Mouse (Mus musculus): ENCODE results near the gene Gnl3l. TPM values are rescaled to one million over a fixed set of nuclear protein-coding genes. Genes with fewer than 3 reads are reported as not detected.

Gene Gnl3l
- polyA plus RNA-seq, 1 experiment from 2014 or later: 28.7 TPM

- Histone ChIP-seq H3K4me3 (peak overlapping the region; percentile 86), H3K9me3 (replicated peaks) (0 out of 2 replicates have a peak, but pooled peaks cover 5% of the 10 kb centered on the region), H3K4me2 (peak overlapping the region; percentile 74), H3K27ac (ENCODE audit: poor library complexity, severe bottlenecking) (peak overlapping the region; percentile 89; the same call in 1 of the 2 replicates), H3K27me3 (replicated peaks) (no peaks in the 10 kb centered on the region), H3K36me3 (no peaks in the 10 kb centered on the region), H3K9ac (peak overlapping the region; percentile 92; the same call in 1 of the 2 replicates), H3K4me1 (replicated peaks) (peaks cover 19% of the 10 kb centered on the region)
- 43% methylated on average over 11 of the region's 11 CpGs for WGBS
- 0 out of 2 replicates have a peak, but pooled peaks have one; percentile 13 for ATAC-seq (ENCODE audit: insufficient number of reproducible peaks, low FRiP score)
These were observed 29.2 kb upstream of the Gnl3l start for GRCm38 (mm10) chrX:151046321-151046720.

- no peak for ATAC-seq (ENCODE audit: insufficient number of reproducible peaks, low FRiP score)
- H3K27ac ChIP-seq (ENCODE audit: poor library complexity, severe bottlenecking): peak within 1 kb of the TSS; percentile 89
- H3K9ac ChIP-seq: peak within 1 kb of the TSS; percentile 92
- 86% methylated on average over 8 of the region's 8 CpGs for WGBS
- peaks cover 19% of the 10 kb centered on the region for H3K4me1 ChIP-seq (replicated peaks)
- peak within 1 kb of the TSS; percentile 74 for H3K4me2 ChIP-seq
- 0 out of 2 replicates have a peak, but pooled peaks cover 5% of the 10 kb centered on the region for H3K9me3 ChIP-seq (replicated peaks)
- peak within 1 kb of the TSS; percentile 86 for H3K4me3 ChIP-seq
- H3K27me3 ChIP-seq (replicated peaks): no peaks in the 10 kb centered on the region
- no peaks in the 10 kb centered on the region for H3K36me3 ChIP-seq
These were observed 28.7 kb upstream of the Gnl3l start, which contains the start of gene Fgd1 for GRCm38 (mm10) chrX:151045850-151046249. Gene Fgd1 (plus strand): TSS chrX:151046150.

- Histone ChIP-seq H3K4me2 (no peak overlapping the region), H3K9ac (no peak overlapping the region), H3K9me3 (replicated peaks) (no peaks in the 10 kb centered on the region), H3K27me3 (replicated peaks) (no peaks in the 10 kb centered on the region), H3K4me1 (replicated peaks) (0 out of 2 replicates have a peak, but pooled peaks cover 3% of the 10 kb centered on the region), H3K36me3 (no peaks in the 10 kb centered on the region), H3K4me3 (no peak overlapping the region), H3K27ac (ENCODE audit: poor library complexity, severe bottlenecking) (no peak overlapping the region)
- ATAC-seq (ENCODE audit: insufficient number of reproducible peaks, low FRiP score): no peak
- 47% methylated on average over 5 of the region's 5 CpGs for WGBS
These were observed 24.1 kb upstream of the Gnl3l start for GRCm38 (mm10) chrX:151041223-151041622.

GRCm38 (mm10) chrX:151031400-151031799 is 14.3 kb upstream of the Gnl3l start:
- ATAC-seq (ENCODE audit: insufficient number of reproducible peaks, low FRiP score): no peak
- 51% methylated on average over 3 of the region's 3 CpGs for WGBS
- Histone ChIP-seq H3K4me2 (no peak overlapping the region), H3K9me3 (replicated peaks) (no peaks in the 10 kb centered on the region), H3K9ac (no peak overlapping the region), H3K4me3 (no peak overlapping the region), H3K27ac (ENCODE audit: poor library complexity, severe bottlenecking) (peak overlapping the region; percentile 16; the same call in 1 of the 2 replicates), H3K36me3 (no peaks in the 10 kb centered on the region), H3K4me1 (replicated peaks) (peaks cover 8% of the 10 kb centered on the region; the same call in 1 of the 2 replicates), H3K27me3 (replicated peaks) (no peaks in the 10 kb centered on the region)

GRCm38 (mm10) chrX:151018798-151019197 is 1.7 kb upstream of the Gnl3l start:
- 69% methylated on average over 3 of the region's 3 CpGs for WGBS
- H3K9ac ChIP-seq: no peak overlapping the region
- no peaks in the 10 kb centered on the region for H3K9me3 ChIP-seq (replicated peaks)
- H3K4me3 ChIP-seq: no peak overlapping the region
- H3K4me2 ChIP-seq: no peak overlapping the region
- H3K36me3 ChIP-seq: 0 out of 2 replicates have a peak, but pooled peaks cover 5% of the 10 kb centered on the region
- peaks cover 4% of the 10 kb centered on the region for H3K4me1 ChIP-seq (replicated peaks)
- no peak for ATAC-seq (ENCODE audit: insufficient number of reproducible peaks, low FRiP score)
- no peak overlapping the region for H3K27ac ChIP-seq (ENCODE audit: poor library complexity, severe bottlenecking)
- H3K27me3 ChIP-seq (replicated peaks): no peaks in the 10 kb centered on the region

GRCm38 (mm10) chrX:151017897-151018296 is 775 bp upstream of the Gnl3l start:
- Histone ChIP-seq H3K4me2 (peak overlapping the region; percentile 69), H3K27ac (ENCODE audit: poor library complexity, severe bottlenecking) (peak overlapping the region; percentile 68), H3K36me3 (0 out of 2 replicates have a peak, but pooled peaks cover 5% of the 10 kb centered on the region), H3K27me3 (replicated peaks) (no peaks in the 10 kb centered on the region), H3K9me3 (replicated peaks) (no peaks in the 10 kb centered on the region), H3K4me3 (peak overlapping the region; percentile 54), H3K4me1 (replicated peaks) (peaks cover 4% of the 10 kb centered on the region), H3K9ac (0 out of 2 replicates have a peak overlapping the region, but pooled peaks have one; percentile 36)
- WGBS: 11% methylated on average over 3 of the region's 3 CpGs
- ATAC-seq (ENCODE audit: insufficient number of reproducible peaks, low FRiP score): no peak

GRCm38 (mm10) chrX:150996775-150997174 is 20.3 kb downstream of the Gnl3l start:
- 78% methylated on average over 3 of the region's 3 CpGs for WGBS
- Histone ChIP-seq H3K9ac (no peak overlapping the region), H3K4me2 (no peak overlapping the region), H3K27ac (ENCODE audit: poor library complexity, severe bottlenecking) (no peak overlapping the region), H3K4me1 (replicated peaks) (no peaks in the 10 kb centered on the region), H3K9me3 (replicated peaks) (no peaks in the 10 kb centered on the region), H3K27me3 (replicated peaks) (no peaks in the 10 kb centered on the region), H3K36me3 (peaks cover 71% of the 10 kb centered on the region), H3K4me3 (no peak overlapping the region)
- no peak for ATAC-seq (ENCODE audit: insufficient number of reproducible peaks, low FRiP score)

GRCm38 (mm10) chrX:150981621-150982020 is 35.5 kb downstream of the Gnl3l start:
- Histone ChIP-seq H3K9me3 (replicated peaks) (no peaks in the 10 kb centered on the region), H3K4me2 (no peak overlapping the region), H3K4me3 (no peak overlapping the region), H3K4me1 (replicated peaks) (no peaks in the 10 kb centered on the region), H3K27me3 (replicated peaks) (no peaks in the 10 kb centered on the region), H3K9ac (no peak overlapping the region), H3K36me3 (peaks cover 21% of the 10 kb centered on the region), H3K27ac (ENCODE audit: poor library complexity, severe bottlenecking) (no peak overlapping the region)
- ATAC-seq (ENCODE audit: insufficient number of reproducible peaks, low FRiP score): no peak
- WGBS: 47% methylated on average over 1 of the region's 1 CpGs

GRCm38 (mm10) chrX:150975424-150975823 is 41.7 kb downstream of the Gnl3l start:
- no peak overlapping the region for H3K27ac ChIP-seq (ENCODE audit: poor library complexity, severe bottlenecking)
- H3K4me2 ChIP-seq: no peak overlapping the region
- no peaks in the 10 kb centered on the region for H3K9me3 ChIP-seq (replicated peaks)
- H3K27me3 ChIP-seq (replicated peaks): no peaks in the 10 kb centered on the region
- no peak overlapping the region for H3K4me3 ChIP-seq
- 75% methylated on average over 5 of the region's 5 CpGs for WGBS
- no peak overlapping the region for H3K9ac ChIP-seq
- no peaks in the 10 kb centered on the region for H3K4me1 ChIP-seq (replicated peaks)
- ATAC-seq (ENCODE audit: insufficient number of reproducible peaks, low FRiP score): no peak
- no peaks in the 10 kb centered on the region for H3K36me3 ChIP-seq

- H3K4me1 ChIP-seq (replicated peaks): no peaks in the 10 kb centered on the region
- no peak overlapping the region for H3K27ac ChIP-seq (ENCODE audit: poor library complexity, severe bottlenecking)
- H3K9ac ChIP-seq: no peak overlapping the region
- no peaks in the 10 kb centered on the region for H3K27me3 ChIP-seq (replicated peaks)
- H3K36me3 ChIP-seq: no peaks in the 10 kb centered on the region
- no peak overlapping the region for H3K4me3 ChIP-seq
- no peaks in the 10 kb centered on the region for H3K9me3 ChIP-seq (replicated peaks)
- 16% methylated on average over 2 of the region's 2 CpGs for WGBS
- H3K4me2 ChIP-seq: no peak overlapping the region
- ATAC-seq (ENCODE audit: insufficient number of reproducible peaks, low FRiP score): no peak
These were observed 54.1 kb downstream of the Gnl3l start for GRCm38 (mm10) chrX:150963027-150963426.

GRCm38 (mm10) chrX:150960702-150961101 is 56.4 kb downstream of the Gnl3l start:
- Histone ChIP-seq H3K4me1 (replicated peaks) (no peaks in the 10 kb centered on the region), H3K9ac (no peak overlapping the region), H3K27ac (ENCODE audit: poor library complexity, severe bottlenecking) (no peak overlapping the region), H3K4me3 (no peak overlapping the region), H3K4me2 (no peak overlapping the region), H3K36me3 (no peaks in the 10 kb centered on the region), H3K27me3 (replicated peaks) (no peaks in the 10 kb centered on the region), H3K9me3 (replicated peaks) (no peaks in the 10 kb centered on the region)
- 43% methylated on average over 5 of the region's 5 CpGs for WGBS
- ATAC-seq (ENCODE audit: insufficient number of reproducible peaks, low FRiP score): no peak

All from heart, embryonic 12.5 days (tissue).